Mouse (Mus musculus): ENCODE results near the gene Pid1. TPM values are rescaled to one million over a fixed set of nuclear protein-coding genes. Genes with fewer than 3 reads are reported as not detected.

The Pid1 gene
- polyA plus RNA-seq, 1 experiment = 67.1 TPM

DNA sequence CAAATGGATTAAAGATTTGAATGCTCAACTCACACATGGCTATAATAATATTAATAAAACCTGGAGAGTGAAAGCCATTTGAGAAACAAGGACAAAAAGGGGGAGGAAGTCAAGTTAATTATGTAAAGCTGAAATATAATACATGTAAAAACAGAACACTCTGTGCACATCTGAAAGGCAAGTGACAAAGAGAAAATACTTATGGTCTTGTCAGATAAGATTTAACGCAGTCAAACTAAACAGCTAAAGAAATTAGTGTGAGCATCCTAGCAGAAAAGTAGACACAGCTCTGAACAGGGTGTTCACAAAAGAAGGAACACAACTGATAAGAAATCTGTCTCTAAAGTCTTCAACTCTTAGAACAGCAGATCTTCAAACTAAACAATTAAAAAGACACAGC, 38.2 kb upstream of the Pid1 start:
- H3K27ac ChIP-seq (ENCODE audit: insufficient read depth, low read length) = no peak overlapping the region

DNA sequence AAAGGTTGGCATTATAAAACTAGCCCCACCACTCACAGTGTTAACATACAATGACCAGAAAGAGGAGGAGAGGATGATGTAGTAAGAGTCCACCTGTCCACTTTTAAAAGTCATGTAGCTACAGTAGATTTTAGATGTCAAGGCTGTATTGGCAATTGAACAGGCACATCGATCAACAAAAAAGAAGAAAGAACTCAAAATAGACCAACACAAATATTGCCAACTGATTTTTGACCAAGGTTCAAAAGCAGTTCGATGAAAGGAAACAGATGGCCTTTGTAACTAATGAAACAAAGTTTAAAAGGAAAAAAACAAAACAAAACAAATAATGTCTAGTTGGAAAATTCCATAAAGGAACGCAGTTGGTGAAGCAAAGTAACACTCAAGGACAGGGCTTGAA, 35.7 kb upstream of the Pid1 start:
- no peaks in the 10 kb centered on the region for H3K9me3 ChIP-seq (replicated peaks; ENCODE audit: control insufficient read depth, insufficient read depth, low read length, poor library complexity, severe bottlenecking)
- no peaks in the 10 kb centered on the region for H3K27me3 ChIP-seq (ENCODE audit: control insufficient read depth, insufficient read depth, low read length, poor library complexity, severe bottlenecking)
- no peak overlapping the region for H3K27ac ChIP-seq (ENCODE audit: insufficient read depth, low read length)
- H3K36me3 ChIP-seq (ENCODE audit: control insufficient read depth, insufficient read depth, low read length, poor library complexity, severe bottlenecking) = no peaks in the 10 kb centered on the region
- no peak overlapping the region for H3K4me3 ChIP-seq (ENCODE audit: low read depth, low read length)
- no peaks in the 10 kb centered on the region for H3K4me1 ChIP-seq (ENCODE audit: control insufficient read depth, insufficient read depth, low read length)
- H3K9ac ChIP-seq (ENCODE audit: low read depth, poor library complexity, severe bottlenecking) = no peak overlapping the region
- no peak for TF ChIP-seq POLR2A (IDR thresholded peaks at IDR 0.05; ENCODE audit: insufficient read depth, low read length)
- no peak for TF ChIP-seq CTCF (IDR thresholded peaks at IDR 0.05; ENCODE audit: low read depth, low read length)
- TF ChIP-seq EP300 (IDR thresholded peaks at IDR 0.05; ENCODE audit: insufficient read depth, low read depth, low read length) = no peak

More for the DNA sequence above, 38.2 kb upstream of the Pid1 start:
- Histone ChIP-seq H3K4me3 (ENCODE audit: low read depth, low read length) (no peak overlapping the region), H3K9ac (ENCODE audit: low read depth, poor library complexity, severe bottlenecking) (no peak overlapping the region), H3K36me3 (ENCODE audit: control insufficient read depth, insufficient read depth, low read length, poor library complexity, severe bottlenecking) (no peaks in the 10 kb centered on the region), H3K27me3 (ENCODE audit: control insufficient read depth, insufficient read depth, low read length, poor library complexity, severe bottlenecking) (no peaks in the 10 kb centered on the region), H3K9me3 (replicated peaks; ENCODE audit: control insufficient read depth, insufficient read depth, low read length, poor library complexity, severe bottlenecking) (no peaks in the 10 kb centered on the region), H3K4me1 (ENCODE audit: control insufficient read depth, insufficient read depth, low read length) (peaks cover 4% of the 10 kb centered on the region)
- no peak for TF ChIP-seq POLR2A (IDR thresholded peaks at IDR 0.05; ENCODE audit: insufficient read depth, low read length)
- no peak for TF ChIP-seq EP300 (IDR thresholded peaks at IDR 0.05; ENCODE audit: insufficient read depth, low read depth, low read length)
- TF ChIP-seq CTCF (IDR thresholded peaks at IDR 0.05; ENCODE audit: low read depth, low read length) = no peak

DNA sequence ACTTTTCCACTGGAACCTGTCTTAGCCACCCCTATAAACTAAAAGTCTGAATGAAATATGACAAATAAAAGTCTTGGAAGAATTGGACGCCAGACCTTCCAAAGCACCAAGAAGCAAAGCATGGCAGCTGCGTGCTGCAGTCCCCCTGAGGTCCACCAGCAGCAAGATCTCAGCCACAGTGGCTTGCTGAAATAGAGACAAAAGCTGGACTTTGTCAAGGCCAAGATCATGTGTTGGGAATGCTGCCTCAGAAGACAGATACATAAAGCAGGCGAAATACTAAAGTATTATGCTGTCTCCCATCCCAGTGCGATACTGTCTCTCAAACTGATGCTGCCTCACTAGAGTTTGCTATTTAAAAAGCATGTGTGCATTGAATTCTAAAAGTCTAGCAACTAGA, 35.1 kb upstream of the Pid1 start:
- H3K27me3 ChIP-seq (ENCODE audit: control insufficient read depth, insufficient read depth, low read length, poor library complexity, severe bottlenecking) = no peaks in the 10 kb centered on the region
- H3K4me3 ChIP-seq (ENCODE audit: low read depth, low read length) = no peak overlapping the region

DNA sequence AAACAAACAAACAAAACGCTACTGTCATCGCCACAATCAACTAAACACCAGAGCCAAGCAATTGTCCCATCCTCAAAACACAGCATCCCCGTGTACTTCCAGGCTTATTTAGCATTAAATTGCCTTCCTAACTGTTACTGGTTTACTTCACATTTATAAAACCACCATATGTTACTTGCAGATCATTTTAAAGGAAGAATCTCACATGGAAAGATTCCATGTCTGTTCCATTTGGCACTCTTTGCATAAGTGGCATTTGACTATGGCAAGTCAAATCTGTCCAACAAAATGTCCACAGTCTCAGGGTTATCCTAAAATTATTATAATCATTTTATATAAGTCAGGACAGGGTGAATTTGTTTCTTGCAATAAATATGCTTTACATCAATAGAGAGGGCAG, 32.8 kb upstream of the Pid1 start:
- Histone ChIP-seq H3K27me3 (ENCODE audit: control insufficient read depth, insufficient read depth, low read length, poor library complexity, severe bottlenecking) (no peaks in the 10 kb centered on the region), H3K36me3 (ENCODE audit: control insufficient read depth, insufficient read depth, low read length, poor library complexity, severe bottlenecking) (no peaks in the 10 kb centered on the region), H3K9me3 (replicated peaks; ENCODE audit: control insufficient read depth, insufficient read depth, low read length, poor library complexity, severe bottlenecking) (no peaks in the 10 kb centered on the region), H3K9ac (ENCODE audit: low read depth, poor library complexity, severe bottlenecking) (no peak overlapping the region), H3K4me1 (ENCODE audit: control insufficient read depth, insufficient read depth, low read length) (no peaks in the 10 kb centered on the region), H3K27ac (ENCODE audit: insufficient read depth, low read length) (no peak overlapping the region), H3K4me3 (ENCODE audit: low read depth, low read length) (no peak overlapping the region)
- TF ChIP-seq POLR2A (IDR thresholded peaks at IDR 0.05; ENCODE audit: insufficient read depth, low read length) (no peak), CTCF (IDR thresholded peaks at IDR 0.05; ENCODE audit: low read depth, low read length) (no peak), EP300 (IDR thresholded peaks at IDR 0.05; ENCODE audit: insufficient read depth, low read depth, low read length) (no peak)

More for the DNA sequence above, 35.1 kb upstream of the Pid1 start:
- H3K9ac ChIP-seq (ENCODE audit: low read depth, poor library complexity, severe bottlenecking) = no peak overlapping the region
- H3K36me3 ChIP-seq (ENCODE audit: control insufficient read depth, insufficient read depth, low read length, poor library complexity, severe bottlenecking) = no peaks in the 10 kb centered on the region
- no peaks in the 10 kb centered on the region for H3K9me3 ChIP-seq (replicated peaks; ENCODE audit: control insufficient read depth, insufficient read depth, low read length, poor library complexity, severe bottlenecking)
- no peak overlapping the region for H3K27ac ChIP-seq (ENCODE audit: insufficient read depth, low read length)
- H3K4me1 ChIP-seq (ENCODE audit: control insufficient read depth, insufficient read depth, low read length) = no peaks in the 10 kb centered on the region
- no peak for TF ChIP-seq EP300 (IDR thresholded peaks at IDR 0.05; ENCODE audit: insufficient read depth, low read depth, low read length)

DNA sequence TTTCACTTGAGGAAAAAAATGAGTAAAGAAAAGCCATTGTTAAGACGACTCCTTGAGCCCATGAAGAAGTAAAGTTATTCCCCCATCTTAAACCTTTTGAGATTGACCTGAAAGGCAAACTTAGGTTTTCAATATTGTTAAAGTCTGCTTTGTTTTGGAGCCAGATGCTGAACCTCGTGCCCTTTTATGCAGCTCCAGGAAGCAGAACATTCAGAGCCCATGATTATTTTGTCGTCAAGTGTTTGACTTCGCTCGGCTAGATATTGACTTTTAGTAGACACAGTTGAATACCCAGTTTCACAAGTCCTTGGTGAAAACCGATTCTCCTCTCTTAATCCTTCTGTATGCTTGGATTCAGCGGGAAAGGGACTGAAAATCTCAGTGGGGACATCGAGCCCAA, 31.9 kb upstream of the Pid1 start:
- H3K4me1 ChIP-seq (ENCODE audit: control insufficient read depth, insufficient read depth, low read length) = no peaks in the 10 kb centered on the region
- no peak for TF ChIP-seq CTCF (IDR thresholded peaks at IDR 0.05; ENCODE audit: low read depth, low read length)
- TF ChIP-seq POLR2A (IDR thresholded peaks at IDR 0.05; ENCODE audit: insufficient read depth, low read length) = no peak
- TF ChIP-seq EP300 (IDR thresholded peaks at IDR 0.05; ENCODE audit: insufficient read depth, low read depth, low read length) = no peak
- H3K27me3 ChIP-seq (ENCODE audit: control insufficient read depth, insufficient read depth, low read length, poor library complexity, severe bottlenecking) = no peaks in the 10 kb centered on the region
- no peak overlapping the region for H3K9ac ChIP-seq (ENCODE audit: low read depth, poor library complexity, severe bottlenecking)
- H3K4me3 ChIP-seq (ENCODE audit: low read depth, low read length) = no peak overlapping the region
- H3K27ac ChIP-seq (ENCODE audit: insufficient read depth, low read length) = no peak overlapping the region
- no peaks in the 10 kb centered on the region for H3K36me3 ChIP-seq (ENCODE audit: control insufficient read depth, insufficient read depth, low read length, poor library complexity, severe bottlenecking)
- H3K9me3 ChIP-seq (replicated peaks; ENCODE audit: control insufficient read depth, insufficient read depth, low read length, poor library complexity, severe bottlenecking) = no peaks in the 10 kb centered on the region

DNA sequence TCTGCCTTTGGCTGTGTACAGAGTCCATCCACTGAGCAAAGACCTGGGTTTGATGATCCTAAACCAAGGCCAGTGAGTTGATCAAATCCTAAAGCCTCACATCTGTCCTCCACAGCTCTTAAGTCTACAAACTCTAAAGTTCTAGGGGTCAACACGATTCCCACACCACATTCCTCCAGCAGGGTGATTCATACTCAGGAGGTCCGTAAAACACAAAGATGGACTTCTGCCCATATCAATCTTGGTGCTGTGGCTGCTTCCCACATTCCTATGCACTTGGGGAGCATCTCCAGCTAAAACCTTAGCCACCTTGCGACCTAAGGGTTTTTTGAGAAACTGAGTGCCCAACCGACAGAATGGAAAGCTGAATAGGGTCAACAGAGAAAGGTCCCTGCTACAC, 27.0 kb upstream of the Pid1 start:
- Histone ChIP-seq H3K36me3 (ENCODE audit: control insufficient read depth, insufficient read depth, low read length, poor library complexity, severe bottlenecking) (no peaks in the 10 kb centered on the region), H3K27ac (ENCODE audit: insufficient read depth, low read length) (no peak overlapping the region)

More for the DNA sequence above, 27.0 kb upstream of the Pid1 start:
- Histone ChIP-seq H3K4me1 (ENCODE audit: control insufficient read depth, insufficient read depth, low read length) (no peaks in the 10 kb centered on the region), H3K9me3 (replicated peaks; ENCODE audit: control insufficient read depth, insufficient read depth, low read length, poor library complexity, severe bottlenecking) (no peaks in the 10 kb centered on the region), H3K27me3 (ENCODE audit: control insufficient read depth, insufficient read depth, low read length, poor library complexity, severe bottlenecking) (no peaks in the 10 kb centered on the region), H3K4me3 (ENCODE audit: low read depth, low read length) (no peak overlapping the region), H3K9ac (ENCODE audit: low read depth, poor library complexity, severe bottlenecking) (no peak overlapping the region)
- TF ChIP-seq EP300 (IDR thresholded peaks at IDR 0.05; ENCODE audit: insufficient read depth, low read depth, low read length) (no peak), POLR2A (IDR thresholded peaks at IDR 0.05; ENCODE audit: insufficient read depth, low read length) (no peak), CTCF (IDR thresholded peaks at IDR 0.05; ENCODE audit: low read depth, low read length) (no peak)
